Mouse (Mus musculus) T-helper 1 cell (primary cell): ENCODE results near the gene Tnfrsf19.

Experiments used
- in situ Hi-C: fragments of 300-600 bp; cut with MboI, MseI; formaldehyde crosslinking; loops from one replicate; pipeline ENCODE4 v1.15.1; 2025; ENCODE audit warnings: high pct_unique_total_duplicates

Gene Tnfrsf19

DNA sequence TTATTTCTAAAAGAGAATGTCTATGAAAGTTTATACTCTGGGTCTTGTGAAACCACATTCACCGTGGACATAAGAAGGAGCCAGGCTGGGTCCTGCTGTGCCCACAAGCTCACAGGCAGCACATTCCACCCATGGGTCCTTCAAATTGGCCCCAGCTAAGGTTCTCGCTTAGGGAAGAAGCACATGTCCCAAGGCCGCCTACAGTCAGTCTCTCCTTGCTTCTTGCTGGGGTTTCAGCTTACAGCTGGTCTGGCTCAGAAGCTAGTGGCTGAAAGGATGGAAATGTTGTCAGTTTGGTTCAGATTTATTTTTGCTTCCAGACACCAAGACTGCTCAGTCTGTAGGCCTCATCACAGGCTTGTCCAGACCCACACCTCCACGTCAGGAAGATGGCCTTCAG is 80.2 kb downstream of the Tnfrsf19 start:
- in situ Hi-C loops: no loop called here

DNA sequence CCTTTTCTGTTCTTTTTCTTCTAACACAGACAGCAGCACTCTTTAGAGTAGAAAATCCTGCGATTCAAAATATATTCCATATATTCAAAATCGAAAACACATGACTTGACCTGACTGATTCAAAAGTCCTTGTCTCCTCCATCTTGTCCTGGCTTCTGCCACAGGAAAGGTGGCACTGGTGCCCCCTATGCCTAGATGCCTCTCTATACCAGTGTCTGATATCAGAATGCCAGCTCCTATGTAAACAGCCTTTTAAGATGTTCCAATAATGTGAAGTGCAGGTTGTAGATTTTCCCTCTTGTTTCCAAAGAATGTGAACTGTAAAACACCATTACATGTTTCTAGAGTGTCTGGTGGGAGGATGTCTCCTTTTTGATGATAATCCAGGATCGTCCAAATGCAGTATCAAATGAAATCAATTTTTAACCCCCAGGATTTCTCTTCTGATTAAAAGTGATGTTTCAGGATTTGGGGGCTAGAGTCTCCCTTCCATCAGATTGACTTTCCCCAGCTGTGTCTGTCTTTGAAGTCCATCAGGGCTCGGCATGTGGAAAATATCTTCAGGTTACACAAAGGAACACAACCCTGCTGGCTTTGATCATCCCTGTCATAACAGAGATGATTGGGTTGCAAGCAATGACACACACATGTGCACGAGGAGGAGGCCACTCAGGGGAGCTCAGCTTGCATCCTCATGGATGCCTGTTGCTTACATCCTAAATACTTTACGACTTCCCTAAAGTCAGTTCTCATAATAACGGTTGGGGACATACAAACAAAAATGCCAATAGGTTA is 82.1 kb downstream of the Tnfrsf19 start:
- in situ Hi-C loops: no loop called here

DNA sequence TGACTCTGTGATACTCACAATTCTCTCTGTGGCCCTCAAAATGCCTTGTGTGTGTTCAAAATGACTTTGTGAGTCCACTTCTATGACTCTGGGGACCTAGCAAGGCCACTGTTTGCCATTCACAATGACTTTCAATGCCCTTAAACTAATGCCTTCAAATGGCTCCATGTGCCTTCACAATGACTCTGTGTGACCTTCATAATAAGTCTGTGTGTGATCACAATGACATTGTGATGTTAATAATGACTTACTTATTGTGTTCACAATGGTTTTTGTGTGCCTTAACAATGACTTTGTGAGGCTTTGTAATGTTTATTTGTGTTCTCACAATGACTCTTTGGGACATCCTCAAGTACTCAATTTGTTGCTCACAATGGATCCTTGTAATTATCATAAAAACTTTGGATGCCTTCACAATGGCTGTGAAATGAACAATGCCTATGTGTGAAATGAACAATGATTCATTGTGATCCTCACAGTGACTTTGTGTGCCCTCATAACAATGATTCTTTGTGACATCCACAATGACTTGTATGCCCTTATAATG is 88.6 kb downstream of the Tnfrsf19 start:
- in situ Hi-C loops: no loop called here

DNA sequence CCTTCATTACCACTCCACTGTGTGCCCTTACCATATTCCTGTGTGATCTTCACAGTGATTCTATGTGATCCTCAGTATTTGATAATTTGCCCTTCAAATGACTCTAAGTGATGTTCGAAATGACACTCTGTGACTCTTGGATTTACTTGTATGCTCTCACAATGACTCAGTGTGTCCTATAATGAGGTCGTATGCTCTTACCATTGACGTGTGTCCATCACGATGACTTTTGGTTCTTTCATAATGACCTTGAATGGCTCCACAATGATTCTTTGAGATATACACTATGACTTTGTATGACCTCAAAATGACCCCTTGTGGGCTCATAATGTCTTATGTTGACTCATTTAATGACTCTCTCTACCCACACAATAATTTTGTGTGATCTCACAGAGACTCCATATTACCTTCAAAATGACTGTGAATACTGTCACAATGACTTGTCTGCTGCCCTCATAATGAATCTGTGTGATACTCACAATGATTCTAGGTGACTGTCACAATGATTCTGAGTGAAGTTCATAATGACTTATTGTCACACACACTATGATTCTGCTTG is 108.7 kb downstream of the Tnfrsf19 start:
- in situ Hi-C loops: no loop called here

DNA sequence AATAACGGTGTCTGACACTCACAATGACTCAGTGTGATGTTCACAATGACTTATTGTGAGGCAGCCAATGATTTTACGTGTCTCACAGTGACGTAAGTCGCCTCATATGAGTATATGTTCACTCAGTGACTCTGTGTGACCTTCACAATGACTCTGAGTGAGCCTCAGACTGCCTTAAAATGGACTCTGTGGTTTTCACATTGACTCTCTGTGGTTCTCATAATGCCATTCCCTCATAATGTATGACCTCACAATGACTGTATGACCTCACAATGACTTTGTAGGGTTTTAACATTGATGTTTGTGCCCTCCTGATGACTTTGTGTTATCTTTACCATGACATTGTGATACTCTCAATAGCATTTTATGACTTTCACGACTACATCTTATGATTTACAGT is 110.6 kb downstream of the Tnfrsf19 start:
- in situ Hi-C loops: no loop called here

DNA sequence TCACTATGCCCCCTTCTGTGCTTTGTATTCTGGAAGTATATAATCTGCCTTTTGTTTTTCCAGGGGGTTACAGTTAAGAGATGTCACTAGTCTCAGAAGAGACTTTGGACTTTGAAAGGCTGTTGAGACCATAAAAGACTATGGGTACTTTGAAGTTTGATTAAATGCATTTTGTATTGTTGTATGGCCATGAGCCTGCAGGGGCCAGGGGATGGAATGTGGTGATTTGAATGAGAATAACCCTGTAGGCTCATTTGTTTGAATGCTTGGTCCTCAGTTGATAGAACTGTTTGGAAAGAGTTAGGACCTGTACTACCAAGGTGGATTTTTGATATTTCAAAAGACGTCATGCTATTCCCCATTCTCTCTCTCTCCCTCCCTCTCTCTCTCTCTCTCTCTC is 120.3 kb downstream of the Tnfrsf19 start:
- in situ Hi-C loops: no loop called here

DNA sequence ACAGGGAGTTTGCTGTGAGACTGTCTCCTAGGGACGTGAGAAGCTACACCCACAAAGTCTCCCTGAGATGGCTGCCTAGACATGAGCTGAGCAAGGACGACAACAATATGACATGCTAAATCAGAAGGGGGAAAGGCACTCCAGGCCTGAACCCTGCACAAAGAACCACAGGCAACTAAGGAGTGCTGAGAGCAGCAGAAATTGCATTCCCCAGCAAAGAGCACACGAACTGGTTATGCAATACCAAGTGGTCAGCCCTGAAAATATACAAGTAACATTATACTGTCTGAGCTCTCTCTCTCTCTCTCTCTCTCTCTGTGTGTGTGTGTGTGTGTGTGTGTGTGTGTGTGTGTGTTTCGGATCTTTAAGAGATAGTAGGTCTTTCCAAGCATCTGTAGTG is 129.6 kb downstream of the Tnfrsf19 start:
- in situ Hi-C loops: no loop called here
